Mouse (Mus musculus): ENCODE measurements at regions not wholly inside any gene's neighbourhood (a gene's known extent, or its start where the extent isn't known, plus 50 kb on each side); places are given as distances from the start of the nearest gene placed in this dataset.

DNA sequence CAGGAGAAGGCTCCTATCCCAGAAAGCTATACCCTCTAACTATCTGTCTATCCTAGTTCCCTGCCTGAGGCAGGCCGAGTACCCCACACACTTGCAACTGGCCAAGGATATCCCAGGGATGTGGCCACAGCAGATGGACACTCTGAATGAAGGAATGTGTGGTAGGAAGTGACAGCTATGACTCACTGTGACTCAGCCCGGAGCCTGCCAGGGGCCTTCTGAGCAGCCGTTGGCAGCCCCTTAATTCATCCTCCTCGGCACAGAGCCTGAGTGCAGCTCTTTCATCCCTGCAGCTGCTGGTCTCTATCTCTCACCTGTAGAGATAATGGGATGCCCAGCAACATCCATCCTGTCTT is 101.4 kb downstream of the 1810010D01Rik start:
- no peak overlapping the region for H3K4me2 ChIP-seq (ENCODE audit: insufficient read depth, low read depth, poor library complexity, severe bottlenecking)
- no peak overlapping the region for H3K9ac ChIP-seq (ENCODE audit: insufficient read depth, low read depth)
- in situ Hi-C loops (cut with MboI; ENCODE audit: low pct_ligation_motif_present, low pct_unique_long_range_greater_than_20kb, low sequenced_read_pairs) (no loop called here), dilution Hi-C loops (cut with MboI; ENCODE audit: extremely low pct_ligation_motif_present, extremely low pct_unique_long_range_greater_than_20kb, low sequenced_read_pairs) (no loop called here)
- no peaks in the 10 kb centered on the region for H3K36me3 ChIP-seq (replicated peaks in 1 of 2; ENCODE audit: control insufficient read depth in 1 of 2, insufficient read depth in 1 of 2, low read length in 1 of 2)
- H3K27me3 ChIP-seq (replicated peaks) = peaks cover 24% of the 10 kb centered on the region
- DNase-seq (ENCODE audit: extremely low read depth) = no peak
- H3K79me2 ChIP-seq (replicated peaks; ENCODE audit: control insufficient read depth, extremely low read depth, insufficient read depth, poor library complexity, severe bottlenecking) = no peaks in the 10 kb centered on the region
- peaks cover 19 to 31% of the 10 kb centered on the region in 2 experiments for H3K4me1 ChIP-seq (ENCODE audit: control insufficient read depth in 1 of 2, insufficient read depth in 2 of 2)
- TF ChIP-seq ELF1 (IDR thresholded peaks at IDR 0.05; ENCODE audit: low read depth, low read length) = no peak
- TF ChIP-seq HCFC1 (IDR thresholded peaks at IDR 0.05; ENCODE audit: low read depth, low read length) = no peak
- TF ChIP-seq CHD1 (IDR thresholded peaks at IDR 0.05; ENCODE audit: low read depth, low read length) = no peak
- TF ChIP-seq MAZ (IDR thresholded peaks at IDR 0.05; ENCODE audit: low read depth, low read length) = no peak
- no peaks in the 10 kb centered on the region for H3K9me3 ChIP-seq (replicated peaks; ENCODE audit: low read length)
- no peak overlapping the region for H3K4me3 ChIP-seq (replicated peaks in 1 of 3; ENCODE audit: low read depth in 2 of 3, low read length in 2 of 3, poor library complexity in 1 of 3)
- no peak overlapping the region for H3K27ac ChIP-seq (ENCODE audit: insufficient read depth, low read depth)

DNA sequence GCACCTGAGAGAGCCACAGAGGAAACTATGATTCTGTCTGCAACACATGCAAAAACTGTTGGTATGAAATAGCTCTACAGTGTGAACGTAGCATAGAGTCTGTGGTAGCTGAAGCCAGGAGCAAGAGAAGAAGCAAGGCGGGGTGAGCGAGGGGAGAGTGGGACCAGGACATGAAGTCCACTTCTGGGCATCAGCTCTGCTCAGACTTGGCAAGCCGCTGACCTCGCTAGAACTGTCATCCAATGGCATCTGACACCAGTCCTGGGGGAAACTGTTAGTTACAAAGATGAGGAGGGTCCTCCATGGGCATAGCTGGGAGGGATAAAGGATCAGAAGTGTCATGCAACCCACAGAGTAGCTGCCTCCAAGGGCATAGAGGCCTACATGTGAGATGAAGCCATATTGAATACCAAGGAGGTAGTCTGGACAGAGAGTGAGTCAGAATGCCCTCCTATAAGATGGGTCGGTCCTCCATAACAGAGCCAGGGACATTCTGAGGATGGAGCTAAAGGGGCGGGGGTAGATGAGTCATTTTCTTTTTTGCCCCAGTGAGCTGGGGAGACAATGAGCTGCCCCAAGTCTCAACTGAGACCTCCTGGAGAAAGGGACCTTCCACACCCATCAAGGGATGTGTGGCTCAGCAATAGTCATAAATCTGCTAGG is 102.0 kb downstream of the 1810010D01Rik start:
- peaks cover 15 to 26% of the 10 kb centered on the region in 2 experiments for H3K4me1 ChIP-seq (ENCODE audit: control insufficient read depth in 1 of 2, insufficient read depth in 2 of 2)
- TF ChIP-seq E2F4 (IDR thresholded peaks at IDR 0.05; ENCODE audit: insufficient replicate concordance, low read depth, low read length) (no peak), MAFK (IDR thresholded peaks at IDR 0.05; ENCODE audit: insufficient replicate concordance, low read length) (no peak), SIN3A (IDR thresholded peaks at IDR 0.05; ENCODE audit: low read length) (no peak), PAX5 (IDR thresholded peaks at IDR 0.05; ENCODE audit: low read length) (no peak), JUND (conservative IDR thresholded peaks at IDR 0.05; ENCODE audit: low read depth, low read length) (no peak), MYC (IDR thresholded peaks at IDR 0.05; ENCODE audit: low read depth, low read length) (no peak), TBP (conservative IDR thresholded peaks at IDR 0.05; ENCODE audit: low read depth, low read length) (no peak)
- no peak overlapping the region for H3K4me2 ChIP-seq (ENCODE audit: insufficient read depth, low read depth, poor library complexity, severe bottlenecking)
- peaks cover 29% of the 10 kb centered on the region for H3K27me3 ChIP-seq (replicated peaks)
- H3K9ac ChIP-seq (ENCODE audit: insufficient read depth, low read depth) = no peak overlapping the region
- in situ Hi-C loops (cut with MboI; ENCODE audit: low pct_ligation_motif_present, low pct_unique_long_range_greater_than_20kb, low sequenced_read_pairs) = no loop called here
- no peak overlapping the region for H3K4me3 ChIP-seq (replicated peaks in 1 of 3; ENCODE audit: low read depth in 2 of 3, low read length in 2 of 3, poor library complexity in 1 of 3)
- H3K27ac ChIP-seq (ENCODE audit: insufficient read depth, low read depth) = no peak overlapping the region
- no peak for DNase-seq (ENCODE audit: extremely low read depth)
- dilution Hi-C loops (cut with MboI; ENCODE audit: extremely low pct_ligation_motif_present, extremely low pct_unique_long_range_greater_than_20kb, low sequenced_read_pairs) = no loop called here
- H3K36me3 ChIP-seq (replicated peaks in 1 of 2; ENCODE audit: control insufficient read depth in 1 of 2, insufficient read depth in 1 of 2, low read length in 1 of 2) = no peaks in the 10 kb centered on the region
- no peaks in the 10 kb centered on the region for H3K9me3 ChIP-seq (replicated peaks; ENCODE audit: low read length)
- no peaks in the 10 kb centered on the region for H3K79me2 ChIP-seq (replicated peaks; ENCODE audit: control insufficient read depth, extremely low read depth, insufficient read depth, poor library complexity, severe bottlenecking)

DNA sequence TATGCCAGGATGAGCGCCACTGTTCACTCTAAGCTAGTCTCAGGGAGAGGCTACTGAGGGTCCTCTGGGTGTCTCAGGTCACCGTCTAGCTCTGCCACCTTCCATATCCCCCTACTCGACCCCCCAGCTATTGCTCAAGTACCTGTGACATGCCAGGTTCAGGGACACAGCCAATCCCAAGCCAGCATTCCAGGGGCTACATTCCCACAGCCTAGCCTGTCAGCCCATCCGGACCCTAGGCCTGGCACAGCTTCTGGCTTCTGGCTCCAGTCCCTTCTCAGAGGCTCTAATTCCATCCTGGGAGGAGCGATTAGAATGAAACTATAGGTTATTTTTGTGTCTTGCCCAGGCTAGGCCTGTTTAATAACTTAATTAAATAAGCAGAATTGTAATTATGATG is 105.2 kb downstream of the 1810010D01Rik start:
- no peak overlapping the region for H3K9ac ChIP-seq (ENCODE audit: insufficient read depth, low read depth)
- no peaks in the 10 kb centered on the region for H3K79me2 ChIP-seq (replicated peaks; ENCODE audit: control insufficient read depth, extremely low read depth, insufficient read depth, poor library complexity, severe bottlenecking)
- H3K27ac ChIP-seq (ENCODE audit: insufficient read depth, low read depth) = no peak overlapping the region
- TF ChIP-seq HCFC1 (IDR thresholded peaks at IDR 0.05; ENCODE audit: low read depth, low read length) = no peak
- no peak for TF ChIP-seq USF1 (IDR thresholded peaks at IDR 0.05; ENCODE audit: low read depth, low read length)
- no peak for TF ChIP-seq MXI1 (IDR thresholded peaks at IDR 0.05; ENCODE audit: low read depth, low read length)
- no peak for TF ChIP-seq E2F4 (IDR thresholded peaks at IDR 0.05; ENCODE audit: insufficient replicate concordance, low read depth, low read length)
- TF ChIP-seq KAT2A (IDR thresholded peaks at IDR 0.05; ENCODE audit: insufficient replicate concordance, low read length) = no peak
- no peak for TF ChIP-seq TCF12 (IDR thresholded peaks at IDR 0.05; ENCODE audit: low read depth, low read length)
- no peak for TF ChIP-seq EP300 (IDR thresholded peaks at IDR 0.05; ENCODE audit: low read length)
- no peak for TF ChIP-seq CHD2 (IDR thresholded peaks at IDR 0.05; ENCODE audit: low read length)
- TF ChIP-seq JUND (conservative IDR thresholded peaks at IDR 0.05; ENCODE audit: low read depth, low read length) = no peak
- no peak for TF ChIP-seq POLR2A (IDR thresholded peaks at IDR 0.05; ENCODE audit: low read depth, low read length)
- TF ChIP-seq SIN3A (IDR thresholded peaks at IDR 0.05; ENCODE audit: low read length) = no peak
- H3K4me2 ChIP-seq (ENCODE audit: insufficient read depth, low read depth, poor library complexity, severe bottlenecking) = no peak overlapping the region
- DNase-seq (ENCODE audit: extremely low read depth) = no peak
- H3K27me3 ChIP-seq (replicated peaks) = peaks cover 39% of the 10 kb centered on the region
- dilution Hi-C loops (cut with MboI; ENCODE audit: extremely low pct_ligation_motif_present, extremely low pct_unique_long_range_greater_than_20kb, low sequenced_read_pairs) (no loop called here), in situ Hi-C loops (cut with MboI; ENCODE audit: low pct_ligation_motif_present, low pct_unique_long_range_greater_than_20kb, low sequenced_read_pairs) (no loop called here)
- H3K4me3 ChIP-seq (replicated peaks in 1 of 3; ENCODE audit: low read depth in 2 of 3, low read length in 2 of 3, poor library complexity in 1 of 3) = no peak overlapping the region
- no peaks in the 10 kb centered on the region; a peak in 1 of 4 replicates for H3K4me1 ChIP-seq (ENCODE audit: control insufficient read depth in 1 of 2, insufficient read depth in 2 of 2)
- H3K9me3 ChIP-seq (replicated peaks; ENCODE audit: low read length) = no peaks in the 10 kb centered on the region
- no peaks in the 10 kb centered on the region for H3K36me3 ChIP-seq (replicated peaks in 1 of 2; ENCODE audit: control insufficient read depth in 1 of 2, insufficient read depth in 1 of 2, low read length in 1 of 2)
